Mouse (Mus musculus): ENCODE results near the gene Pip4k2a. TPM values are rescaled to one million over a fixed set of nuclear protein-coding genes. Genes with fewer than 3 reads are reported as not detected.
A peak's percentile ranks its signal among the peaks of the same experiment; 100 is the strongest.

Gene Pip4k2a
- polyA plus RNA-seq, 1 experiment from 2014 or later: 8.3 TPM

DNA sequence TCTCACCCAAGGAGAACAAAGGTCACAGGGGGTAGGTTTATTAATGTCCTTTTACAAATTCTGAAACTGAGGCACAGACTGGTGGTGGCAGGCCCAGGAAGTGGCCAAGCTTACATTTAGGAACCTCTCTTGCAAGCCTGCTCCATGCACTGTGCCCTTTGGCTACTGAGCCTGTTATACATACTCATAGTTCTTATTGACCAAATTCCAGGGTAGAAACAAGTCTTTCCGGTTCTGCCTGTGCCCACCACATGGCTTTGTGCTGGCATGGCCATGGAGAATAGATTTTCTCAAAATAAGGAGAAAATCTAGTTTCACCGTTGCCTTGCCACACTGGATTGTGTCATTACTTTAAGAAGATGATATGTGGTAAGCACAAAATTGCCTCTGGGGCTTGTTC, 190.0 kb downstream of the Pip4k2a start:
- Histone ChIP-seq H3K27ac (no peak overlapping the region), H3K36me3 (ENCODE audit: poor library complexity, severe bottlenecking) (no peaks in the 10 kb centered on the region), H3K9ac (no peak overlapping the region), H3K4me1 (peaks cover 9% of the 10 kb centered on the region; the same call in 1 of the 2 replicates), H3K27me3 (peaks cover 2% of the 10 kb centered on the region; the same call in 1 of the 2 replicates), H3K9me3 (replicated peaks) (no peaks in the 10 kb centered on the region), H3K4me3 (no peak overlapping the region), H3K4me2 (no peak overlapping the region)
- no peak for ATAC-seq
- WGBS: 89% methylated on average over 2 of the region's 2 CpGs

DNA sequence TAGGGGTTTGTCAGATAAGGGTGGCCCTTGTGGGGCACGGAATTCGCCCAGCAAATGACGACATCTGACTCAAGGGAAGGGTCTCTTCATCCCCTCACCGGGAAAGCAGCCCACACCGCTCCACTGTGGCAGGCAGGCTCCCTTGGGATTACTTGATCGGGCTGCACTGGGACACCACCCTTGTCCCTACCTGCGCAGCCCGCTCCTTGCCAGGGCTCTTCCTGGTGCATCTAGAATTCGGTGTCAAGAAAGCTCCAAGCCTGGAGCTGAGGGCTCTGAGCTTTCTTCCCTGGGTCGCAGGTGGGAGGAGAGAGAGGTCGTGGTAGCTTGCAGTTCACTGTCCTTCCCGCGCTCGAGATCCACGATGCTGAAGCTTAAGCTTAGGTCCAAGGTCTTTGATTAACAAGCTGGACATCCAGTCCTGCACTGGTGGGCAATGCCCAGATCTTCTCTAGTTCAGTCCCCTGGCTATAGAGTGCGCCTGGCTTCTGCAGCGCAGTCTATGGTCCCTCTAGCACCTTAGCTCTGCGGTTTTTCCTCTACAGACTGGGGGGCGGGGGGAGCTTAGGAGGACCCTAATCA, 196.6 kb downstream of the Pip4k2a start:
- peak overlapping the region; percentile 46 for H3K4me3 ChIP-seq
- WGBS: 4% methylated on average over 19 of the region's 19 CpGs
- H3K27ac ChIP-seq: peak overlapping the region; percentile 65
- H3K9ac ChIP-seq: peak overlapping the region; percentile 73
- H3K4me2 ChIP-seq: peak overlapping the region; percentile 83
- H3K36me3 ChIP-seq (ENCODE audit: poor library complexity, severe bottlenecking): no peaks in the 10 kb centered on the region
- H3K9me3 ChIP-seq (replicated peaks): no peaks in the 10 kb centered on the region
- peaks cover 47% of the 10 kb centered on the region for H3K27me3 ChIP-seq
- ATAC-seq: peak; percentile 46; the same call in 1 of the 2 replicates
- peaks cover 32% of the 10 kb centered on the region for H3K4me1 ChIP-seq

DNA sequence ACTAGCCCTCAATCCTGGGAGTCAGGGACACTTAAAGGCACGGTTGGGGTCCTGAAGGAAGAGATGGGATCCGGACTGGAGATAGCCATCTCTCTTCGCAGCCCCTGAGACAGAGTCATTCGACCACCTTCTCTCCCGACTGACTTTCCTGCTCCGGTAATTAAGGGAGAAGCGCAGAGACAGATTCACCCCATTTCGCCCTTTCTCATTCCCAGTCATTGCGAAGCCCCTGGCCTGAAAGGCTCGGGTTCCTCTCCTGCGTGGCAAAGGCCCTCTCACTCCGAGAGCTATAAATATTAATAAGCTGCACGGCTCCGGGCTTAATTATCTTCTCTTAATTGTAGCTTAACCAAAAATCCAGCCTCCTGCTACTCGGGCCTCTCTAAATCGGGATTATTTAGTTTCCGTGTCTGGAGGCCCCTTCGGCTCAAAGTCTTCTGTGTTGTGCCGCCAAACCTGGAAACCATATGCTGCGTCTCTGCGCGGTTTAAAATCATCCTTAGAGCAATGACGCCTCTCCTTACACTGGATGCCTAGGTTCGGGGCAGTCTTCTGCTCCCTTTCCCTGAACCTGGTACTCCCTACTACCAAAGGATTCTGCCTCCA, 197.2 kb downstream of the Pip4k2a start:
- Histone ChIP-seq H3K4me2 (peak overlapping the region; percentile 83), H3K27ac (peak overlapping the region; percentile 70), H3K4me1 (peaks cover 32% of the 10 kb centered on the region), H3K9ac (peak overlapping the region; percentile 73), H3K27me3 (peaks cover 49% of the 10 kb centered on the region), H3K9me3 (replicated peaks) (no peaks in the 10 kb centered on the region), H3K36me3 (ENCODE audit: poor library complexity, severe bottlenecking) (no peaks in the 10 kb centered on the region), H3K4me3 (peak overlapping the region; percentile 46)
- ATAC-seq: peak; percentile 31; the same call in 1 of the 2 replicates
- under 1% methylated on average over 24 of the region's 24 CpGs for WGBS

DNA sequence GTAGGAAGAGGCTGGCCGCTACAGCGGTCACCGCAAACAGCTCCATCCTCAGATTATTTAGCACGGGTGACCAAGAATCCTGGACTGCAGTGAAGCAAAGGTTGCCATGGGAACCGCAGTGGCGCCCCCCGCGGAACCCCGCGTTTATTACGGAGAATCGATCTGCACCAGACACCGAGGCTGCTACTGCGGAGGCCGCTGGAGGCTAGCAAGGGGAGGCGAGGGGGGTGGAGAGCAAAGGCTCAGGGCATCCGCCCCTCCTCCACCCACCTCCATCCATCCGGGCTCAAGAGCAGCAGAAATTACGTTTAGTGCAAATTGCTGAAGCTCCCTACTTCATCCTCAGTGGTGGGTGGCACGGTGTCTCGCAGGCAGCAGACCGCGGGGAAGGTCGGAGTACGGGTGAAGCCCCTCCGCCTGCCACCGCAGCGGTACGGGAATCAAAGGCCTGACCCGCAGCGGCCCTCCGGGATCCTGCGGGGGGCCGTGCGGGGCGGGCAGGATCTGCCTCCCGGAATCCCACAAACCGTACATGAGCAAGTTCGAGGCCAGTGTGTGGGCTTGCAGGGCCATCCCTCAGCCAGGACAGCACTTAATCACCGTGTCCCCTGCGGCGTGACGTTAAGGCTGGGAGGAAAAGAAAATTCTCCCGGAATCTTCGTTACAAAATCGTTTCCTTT, 197.8 kb downstream of the Pip4k2a start:
- Histone ChIP-seq H3K27ac (peak overlapping the region; percentile 70), H3K36me3 (ENCODE audit: poor library complexity, severe bottlenecking) (no peaks in the 10 kb centered on the region), H3K9ac (peak overlapping the region; percentile 73), H3K4me1 (peaks cover 32% of the 10 kb centered on the region), H3K4me3 (peak overlapping the region; percentile 46), H3K27me3 (peaks cover 56% of the 10 kb centered on the region), H3K4me2 (peak overlapping the region; percentile 83), H3K9me3 (replicated peaks) (no peaks in the 10 kb centered on the region)
- peak; percentile 67 for ATAC-seq
- under 1% methylated on average over 46 of the region's 46 CpGs for WGBS

DNA sequence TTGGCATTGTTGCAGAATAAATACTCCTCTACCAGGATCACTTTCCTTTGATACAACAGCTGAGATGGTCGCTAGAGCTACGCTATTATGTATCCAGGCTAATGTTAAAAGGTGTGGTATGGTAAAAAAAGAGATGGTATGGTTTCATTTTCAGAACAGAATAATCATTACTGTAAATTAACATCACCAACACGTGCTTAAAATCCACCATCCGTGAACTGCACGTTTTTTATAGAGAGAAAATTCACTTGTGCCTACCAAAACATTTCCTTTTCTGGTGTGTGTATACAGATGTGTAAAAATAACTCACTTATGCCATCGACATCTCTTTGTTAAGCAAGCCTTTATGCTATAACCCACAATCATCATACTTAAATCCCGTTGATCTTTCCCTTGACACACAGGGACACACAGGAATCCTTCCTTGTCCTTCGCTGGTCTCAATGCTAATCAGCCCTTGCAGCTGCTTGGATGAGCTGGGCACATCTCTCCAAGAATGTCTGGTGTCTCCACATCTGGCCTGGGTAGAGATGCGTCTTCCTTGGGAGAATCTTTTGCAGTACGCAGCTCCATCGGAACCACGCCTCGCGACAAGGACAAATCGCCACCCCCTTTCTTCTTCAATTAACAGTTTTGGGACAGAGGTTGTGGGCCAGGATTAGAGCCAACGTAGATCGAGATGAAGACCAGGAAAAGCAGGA, 198.5 kb downstream of the Pip4k2a start:
- Histone ChIP-seq H3K9ac (peak overlapping the region; percentile 73), H3K4me2 (peak overlapping the region; percentile 83), H3K4me3 (peak overlapping the region; percentile 46), H3K36me3 (ENCODE audit: poor library complexity, severe bottlenecking) (no peaks in the 10 kb centered on the region), H3K9me3 (replicated peaks) (no peaks in the 10 kb centered on the region), H3K4me1 (peaks cover 32% of the 10 kb centered on the region), H3K27ac (peak overlapping the region; percentile 70), H3K27me3 (peaks cover 58% of the 10 kb centered on the region)
- WGBS: 9% methylated on average over 17 of the region's 17 CpGs
- peak; percentile 17 for ATAC-seq

DNA sequence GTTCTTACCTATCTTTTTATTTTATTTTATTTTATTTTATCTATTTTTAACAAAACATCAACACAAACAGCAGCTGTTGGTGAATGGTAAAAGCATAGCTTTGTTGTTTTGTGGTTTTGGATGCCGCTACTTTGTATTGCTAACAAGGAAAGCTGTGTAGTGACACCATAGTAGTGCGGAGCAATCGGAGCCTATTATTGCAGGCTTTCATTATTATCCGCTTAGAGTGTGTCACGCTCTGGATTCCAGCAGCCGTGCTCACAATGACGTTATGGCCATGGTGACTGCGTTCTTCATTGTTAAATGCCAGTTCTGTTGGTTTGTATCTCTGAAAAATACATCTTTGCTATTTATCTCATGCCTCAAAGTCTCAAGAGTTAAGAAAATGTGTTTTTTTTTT, 200.2 kb downstream of the Pip4k2a start:
- Histone ChIP-seq H3K4me2 (peak overlapping the region; percentile 18; the same call in 1 of the 2 replicates), H3K27ac (no peak overlapping the region)
- ATAC-seq: no peak

DNA sequence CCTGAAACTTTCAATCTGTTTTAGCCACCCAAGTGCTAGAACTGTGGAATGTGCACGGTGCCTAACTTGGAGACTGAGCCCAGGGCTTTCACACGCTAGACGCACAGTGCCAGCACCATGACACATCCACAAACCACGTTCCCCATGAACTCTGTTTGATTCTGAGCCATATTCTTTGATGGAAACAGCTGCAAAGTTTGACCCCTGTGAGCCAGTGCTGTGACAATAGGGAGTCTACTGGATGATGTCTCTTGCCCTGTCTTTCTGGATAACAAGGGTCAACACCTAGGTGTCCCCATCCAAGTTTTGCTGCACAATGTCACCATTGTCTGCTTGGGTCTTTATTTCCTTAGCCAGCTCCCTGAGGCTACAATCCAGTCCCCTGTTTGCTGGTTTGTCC, 203.7 kb downstream of the Pip4k2a start:
- WGBS: 76% methylated on average over 4 of the region's 4 CpGs
- H3K4me2 ChIP-seq: no peak overlapping the region
- H3K4me3 ChIP-seq: no peak overlapping the region
- H3K9me3 ChIP-seq (replicated peaks): no peaks in the 10 kb centered on the region
- H3K27ac ChIP-seq: no peak overlapping the region
- peaks cover 35% of the 10 kb centered on the region for H3K27me3 ChIP-seq
- ATAC-seq: no peak
- no peaks in the 10 kb centered on the region for H3K36me3 ChIP-seq (ENCODE audit: poor library complexity, severe bottlenecking)
- no peak overlapping the region for H3K9ac ChIP-seq
- H3K4me1 ChIP-seq: peaks cover 5% of the 10 kb centered on the region; the same call in 1 of the 2 replicates

More for the DNA sequence above, 200.2 kb downstream of the Pip4k2a start:
- no peaks in the 10 kb centered on the region for H3K36me3 ChIP-seq (ENCODE audit: poor library complexity, severe bottlenecking)
- no peak overlapping the region for H3K9ac ChIP-seq
- 9% methylated on average over 8 of the region's 8 CpGs for WGBS
- H3K4me1 ChIP-seq: peaks cover 32% of the 10 kb centered on the region
- H3K9me3 ChIP-seq (replicated peaks): no peaks in the 10 kb centered on the region
- no peak overlapping the region for H3K4me3 ChIP-seq
- H3K27me3 ChIP-seq: peaks cover 54% of the 10 kb centered on the region

Other genes starting within 250 kb of the Pip4k2a start
- gene 4930426L09Rik, start 217 bp upstream of the Pip4k2a start, polyA plus RNA-seq (2015; fragmentation: Nextera tagmentation; extraction: Ambion mirVana): 0.26 and 0.48 TPM in 2 replicates
- gene Armc3, start 201.2 kb upstream of the Pip4k2a start, polyA plus RNA-seq (2015; fragmentation: Nextera tagmentation; extraction: Ambion mirVana): 0.87 and 1.5 TPM in 2 replicates